Mouse (Mus musculus) liver, embryonic 14.5 days (tissue): ENCODE data around the gene Fasn. TPM values are rescaled to one million over a fixed set of nuclear protein-coding genes. Genes with fewer than 3 reads are reported as not detected.

Experiments
- ATAC-seq: fragments of 200-750 bp; cut with Nextera tagmentation; 2 replicates; pipeline ENCODE4 v1.8.0; 2017; ENCODE audit warnings: moderate number of reproducible peaks, mild to moderate bottlenecking, moderate library complexity; ENCODE audit not compliant: insufficient read depth
- DNase-seq, 3 experiments: peaks; one replicate each; pipeline ENCODE4 v3.0.0-alpha.2; 2012 to 2013; ENCODE audit warnings: low read depth in 3 of 3, low spot score in 3 of 3
- H3K27ac ChIP-seq: fragments of 300-500 bp; sonication (generic); 2 replicates; pipeline ENCODE4 v1.5.1; 2014; ENCODE audit warnings: moderate library complexity, mild to moderate bottlenecking, control low read depth, inconsistent platforms
- H3K27me3 ChIP-seq: fragments of 300-500 bp; sonication (generic); 2 replicates; pipeline ENCODE4 v1.6.1; 2014; ENCODE audit warnings: mild to moderate bottlenecking, low read length, moderate library complexity; ENCODE audit not compliant: control insufficient read depth, insufficient read depth
- H3K36me3 ChIP-seq: fragments of 300-500 bp; sonication (generic); replicated peaks from 2 replicates; pipeline ENCODE4 v1.6.1; 2014; ENCODE audit warnings: low read depth; ENCODE audit not compliant: control insufficient read depth, insufficient read depth
- H3K4me1 ChIP-seq, 2 experiments: fragments of 200-500 bp in 1 of 2; fragments of 300-500 bp in 1 of 2; sonication (generic) in 1 of 2; replicated peaks; 2 replicates each; pipeline ENCODE4 v1.6.1; 2012 to 2014; ENCODE audit warnings: antibody characterized with exemption in 1 of 2, inconsistent platforms in 1 of 2, low read length in 1 of 2; ENCODE audit not compliant: control insufficient read depth in 2 of 2, insufficient read depth in 2 of 2
- H3K4me2 ChIP-seq: fragments of 300-500 bp; sonication (generic); 2 replicates; pipeline ENCODE4 v1.6.1; 2014; ENCODE audit warnings: low read depth, mild to moderate bottlenecking, control low read depth, moderate library complexity
- H3K4me3 ChIP-seq, 2 experiments: fragments of 200-500 bp in 1 of 2; fragments of 300-500 bp in 1 of 2; sonication (generic) in 1 of 2; 2 replicates each; pipeline ENCODE4 v1.5.1; 2012 to 2014; ENCODE audit warnings: low read depth in 2 of 2, low read length in 2 of 2, mild to moderate bottlenecking in 2 of 2, control low read depth in 1 of 2, inconsistent platforms in 1 of 2, moderate library complexity in 1 of 2; ENCODE audit not compliant: insufficient read depth in 1 of 2
- H3K9ac ChIP-seq: fragments of 300-500 bp; sonication (generic); replicated peaks from 2 replicates; pipeline ENCODE4 v1.6.1; 2014; ENCODE audit warnings: mild to moderate bottlenecking, control low read depth, moderate library complexity
- H3K9me3 ChIP-seq: fragments of 300-500 bp; sonication (generic); 2 replicates; pipeline ENCODE4 v1.6.1; 2016; ENCODE audit warnings: low read length, mixed read lengths; ENCODE audit not compliant: control insufficient read depth
- CTCF ChIP-seq: IDR thresholded peaks from 2 replicates; pipeline ENCODE4 v1.5.1; 2016; ENCODE audit warnings: antibody characterized with exemption, low read depth, control low read depth
- EP300 ChIP-seq: IDR thresholded peaks from 2 replicates; pipeline ENCODE4 v1.6.1; 2016; ENCODE audit warnings: antibody characterized with exemption, low read depth
- WGBS: fragments of 180-500 bp; shearing (Covaris S2); extraction: QIAGEN DNeasy Blood & Tissue Kit; methylation state at CpG from one replicate; pipeline ENCODE4 v1.1.7; 2014; ENCODE audit not compliant: insufficient replicate concordance; 5-methylcytosine and 5-hydroxymethylcytosine counted together
- polyA plus RNA-seq, 2 experiments: library from polyadenylated mRNA; depleted of rRNA in 1 of 2; stranded (reverse) in 1 of 2; unstranded in 1 of 2; fragments of >200 nt; fragmentation: Nextera tagmentation in 1 of 2; extraction: Ambion mirVana in 1 of 2; gene quantifications; 2 replicates each; pipeline versions ENCODE4 v1.2.1 to v1.2.3; 2012 to 2014

The Fasn gene
- polyA plus RNA-seq, 2 experiments, result 17.7 to 51.6 TPM

GRCm38 (mm10) chr11:120818251-120818650, 6.1 kb downstream of the Fasn start:
- H3K36me3 ChIP-seq, result peaks cover 56% of the 10 kb centered on the region
- 85% methylated on average over 13 of the region's 13 CpGs for whole genome bisulfite sequencing
- H3K9ac ChIP-seq, result no peak overlapping the region
- no peak overlapping the region for H3K4me3 ChIP-seq
- no peaks in the 10 kb centered on the region for H3K9me3 ChIP-seq
- DNase-seq, result no peak
- H3K27me3 ChIP-seq, result no peaks in the 10 kb centered on the region
- H3K4me2 ChIP-seq, result no peak overlapping the region
- no peak for TF ChIP-seq CTCF
- TF ChIP-seq EP300, result no peak
- no peak overlapping the region for H3K27ac ChIP-seq
- no peak for ATAC-seq
- H3K4me1 ChIP-seq, result peaks cover 2 to 8% of the 10 kb centered on the region in 2 experiments; a peak in 3 of 4 replicates

- 86% methylated on average over 6 of the region's 6 CpGs for WGBS
- Histone ChIP-seq H3K36me3 (peaks cover 62% of the 10 kb centered on the region), H3K4me3 (no peak overlapping the region), H3K4me1 (peaks cover 2% of the 10 kb centered on the region in 2 experiments; a peak in 1 of 4 replicates), H3K4me2 (no peak overlapping the region), H3K9ac (no peak overlapping the region), H3K9me3 (no peaks in the 10 kb centered on the region), H3K27me3 (no peaks in the 10 kb centered on the region), H3K27ac (no peak overlapping the region)
- no peak for DNase-seq
- no peak for TF ChIP-seq CTCF
- TF ChIP-seq EP300, result no peak
- no peak for ATAC-seq
Observed at GRCm38 (mm10) chr11:120817358-120817757, 7.0 kb downstream of the Fasn start.

- no peaks in the 10 kb centered on the region for H3K4me1 ChIP-seq
- H3K36me3 ChIP-seq, result peaks cover 78% of the 10 kb centered on the region
- TF ChIP-seq CTCF, result no peak
- TF ChIP-seq EP300, result no peak
- no peak overlapping the region for H3K27ac ChIP-seq
- no peak overlapping the region for H3K4me2 ChIP-seq
- WGBS, result 85% methylated on average over 16 of the region's 16 CpGs
- H3K9ac ChIP-seq, result no peak overlapping the region
- no peak overlapping the region for H3K4me3 ChIP-seq
- H3K9me3 ChIP-seq, result no peaks in the 10 kb centered on the region
- ATAC-seq (no peak), DNase-seq (no peak)
- H3K27me3 ChIP-seq, result no peaks in the 10 kb centered on the region
Observed at GRCm38 (mm10) chr11:120812068-120812467, 12.3 kb downstream of the Fasn start.

GRCm38 (mm10) chr11:120808010-120808409, 16.3 kb downstream of the Fasn start:
- no peaks in the 10 kb centered on the region for H3K9me3 ChIP-seq
- no peak overlapping the region for H3K4me3 ChIP-seq
- no peaks in the 10 kb centered on the region for H3K27me3 ChIP-seq
- H3K36me3 ChIP-seq, result peaks cover 54% of the 10 kb centered on the region
- no peaks in the 10 kb centered on the region for H3K4me1 ChIP-seq
- no peak for DNase-seq
- H3K27ac ChIP-seq, result no peak overlapping the region
- TF ChIP-seq CTCF, result no peak
- no peak for TF ChIP-seq EP300
- no peak for ATAC-seq
- no peak overlapping the region for H3K9ac ChIP-seq
- WGBS, result 65% methylated on average over 12 of the region's 12 CpGs
- H3K4me2 ChIP-seq, result no peak overlapping the region

- ATAC-seq (no peak), DNase-seq (no peak)
- H3K27me3 ChIP-seq, result no peaks in the 10 kb centered on the region
- no peak for TF ChIP-seq EP300
- H3K9me3 ChIP-seq, result no peaks in the 10 kb centered on the region
- H3K36me3 ChIP-seq, result peaks cover 35% of the 10 kb centered on the region
- no peak overlapping the region for H3K27ac ChIP-seq
- H3K4me2 ChIP-seq, result no peak overlapping the region
- 69% methylated on average over 7 of the region's 7 CpGs for WGBS
- H3K4me3 ChIP-seq, result no peak overlapping the region
- H3K4me1 ChIP-seq, result no peaks in the 10 kb centered on the region
- H3K9ac ChIP-seq, result no peak overlapping the region
Observed at GRCm38 (mm10) chr11:120805375-120806298, 18.7 kb downstream of the Fasn start.
